Mouse (Mus musculus) lung, embryonic 14.5 days (tissue): ENCODE measurements around the gene Pitpnm1. TPM values are rescaled to one million over a fixed set of nuclear protein-coding genes. Genes with fewer than 3 reads are reported as not detected.

Source experiments
- ATAC-seq: fragments of 200-750 bp; cut with Nextera tagmentation; 2 replicates; pipeline ENCODE4 v1.8.0; 2017; ENCODE audit warnings: mild to moderate bottlenecking, moderate TSS enrichment, moderate library complexity; ENCODE audit not compliant: insufficient read depth
- DNase-seq: peaks from one replicate; pipeline ENCODE4 v3.0.0-alpha.2; 2015
- H3K27ac ChIP-seq: fragments of 300-500 bp; sonication (generic); 2 replicates; pipeline ENCODE4 v1.5.1; 2014; ENCODE audit warnings: low read depth, mild to moderate bottlenecking, moderate library complexity
- H3K27me3 ChIP-seq: fragments of 300-500 bp; sonication (generic); 2 replicates; pipeline ENCODE4 v1.6.1; 2014; ENCODE audit warnings: low read length, control low read depth; ENCODE audit not compliant: insufficient read depth
- H3K36me3 ChIP-seq: fragments of 300-500 bp; sonication (generic); 2 replicates; pipeline ENCODE4 v1.6.1; 2014; ENCODE audit warnings: control low read depth; ENCODE audit not compliant: insufficient read depth
- H3K4me1 ChIP-seq: fragments of 300-500 bp; sonication (generic); 2 replicates; pipeline ENCODE4 v1.6.1; 2014; ENCODE audit warnings: antibody characterized with exemption, control low read depth; ENCODE audit not compliant: insufficient read depth
- H3K4me2 ChIP-seq: fragments of 300-500 bp; sonication (generic); 2 replicates; pipeline ENCODE4 v1.6.1; 2014; ENCODE audit warnings: mild to moderate bottlenecking
- H3K4me3 ChIP-seq: fragments of 300-500 bp; sonication (generic); 2 replicates; pipeline ENCODE4 v1.5.1; 2014; ENCODE audit warnings: low read depth, low read length
- H3K9ac ChIP-seq: fragments of 300-500 bp; sonication (generic); 2 replicates; pipeline ENCODE4 v1.6.1; 2014
- H3K9me3 ChIP-seq: fragments of 300-500 bp; sonication (generic); 2 replicates; pipeline ENCODE4 v1.6.1; 2016; ENCODE audit warnings: low read depth, low read length, control low read depth
- CTCF ChIP-seq: IDR thresholded peaks from 2 replicates; pipeline ENCODE4 v1.5.1; 2016; ENCODE audit warnings: antibody characterized with exemption, low read depth
- WGBS: fragments of 180-500 bp; shearing (Covaris S2); extraction: QIAGEN DNeasy Blood & Tissue Kit; methylation state at CpG from one replicate; pipeline ENCODE4 v1.1.7; 2014; 5-methylcytosine and 5-hydroxymethylcytosine counted together
- polyA plus RNA-seq: library from polyadenylated mRNA; unstranded; fragments of >200 nt; fragmentation: Nextera tagmentation; extraction: Ambion mirVana; gene quantifications from 2 replicates; pipeline ENCODE4 v1.2.1, GENCODE M21; 2014

Pitpnm1 gene
- polyA plus RNA-seq, 1 experiment from 2014 or later: 5.5 TPM

DNA sequence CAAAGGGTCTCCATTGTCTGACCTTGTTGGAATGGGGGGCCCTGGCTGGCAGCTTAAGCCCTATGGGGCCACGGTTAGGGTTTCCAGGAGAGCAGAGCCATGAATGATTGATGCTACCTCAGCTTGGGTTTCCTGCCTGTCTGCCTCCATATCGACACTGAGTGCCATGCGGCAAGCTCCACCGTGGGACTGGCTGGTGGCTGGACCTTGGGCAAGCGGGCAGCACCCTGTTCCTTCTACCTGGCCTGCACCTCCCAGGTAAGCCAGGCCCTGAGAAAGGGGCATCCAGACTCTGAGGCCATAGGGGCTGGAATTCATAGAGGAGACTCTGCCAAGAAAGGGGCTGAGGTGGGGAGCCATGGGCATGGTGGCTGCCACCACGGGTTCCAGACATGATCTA, 40.3 kb downstream of the Pitpnm1 start:
- DNase-seq: no peak
- no peaks in the 10 kb centered on the region for H3K4me1 ChIP-seq
- H3K27me3 ChIP-seq: no peaks in the 10 kb centered on the region
- WGBS: 74% methylated on average over 6 of the region's 6 CpGs
- no peak overlapping the region for H3K4me2 ChIP-seq
- no peaks in the 10 kb centered on the region for H3K36me3 ChIP-seq
- no peak overlapping the region for H3K9ac ChIP-seq
- H3K4me3 ChIP-seq: no peak overlapping the region
- no peak for TF ChIP-seq CTCF
- no peak for ATAC-seq
- H3K27ac ChIP-seq: no peak overlapping the region
- H3K9me3 ChIP-seq: no peaks in the 10 kb centered on the region

DNA sequence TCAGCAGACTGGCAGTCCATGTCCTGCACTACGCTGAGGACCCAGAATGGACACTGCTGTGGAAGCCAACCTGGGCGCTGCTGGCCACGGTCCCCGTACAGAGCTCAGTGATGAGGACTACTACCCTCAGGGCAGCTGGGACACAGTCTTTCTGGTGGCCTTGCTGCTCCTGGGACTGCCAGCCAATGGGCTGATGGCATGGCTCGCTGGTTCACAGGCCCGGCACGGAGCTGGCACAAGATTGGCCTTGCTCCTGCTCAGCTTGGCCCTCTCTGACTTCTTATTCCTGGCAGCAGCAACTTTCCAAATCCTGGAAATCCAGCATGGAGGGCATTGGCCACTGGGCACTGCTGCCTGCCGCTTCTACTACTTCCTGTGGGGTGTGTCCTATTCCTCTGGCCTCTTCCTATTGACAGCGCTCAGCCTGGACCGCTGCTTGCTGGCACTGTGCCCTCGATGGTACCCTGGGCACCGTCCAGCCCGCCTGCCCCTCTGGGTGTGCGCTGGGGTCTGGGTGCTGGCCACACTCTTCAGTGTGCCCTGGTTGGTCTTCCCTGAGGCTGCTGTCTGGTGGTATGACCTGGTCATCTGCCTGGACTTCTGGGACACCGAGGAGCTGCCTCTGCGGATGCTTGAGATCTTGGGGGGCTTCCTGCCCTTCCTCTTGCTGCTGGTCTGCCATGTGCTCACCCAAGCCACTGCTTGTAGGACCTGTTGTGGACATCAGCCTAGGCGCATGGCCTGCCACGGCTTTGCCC, 42.8 kb downstream of the Pitpnm1 start:
- Histone ChIP-seq H3K4me3 (no peak overlapping the region), H3K36me3 (no peaks in the 10 kb centered on the region), H3K27ac (no peak overlapping the region), H3K4me1 (no peaks in the 10 kb centered on the region), H3K4me2 (no peak overlapping the region), H3K9ac (no peak overlapping the region), H3K9me3 (no peaks in the 10 kb centered on the region), H3K27me3 (no peaks in the 10 kb centered on the region)
- ATAC-seq (no peak), DNase-seq (no peak)
- TF ChIP-seq CTCF: no peak
- 83% methylated on average over 18 of the region's 18 CpGs for WGBS

DNA sequence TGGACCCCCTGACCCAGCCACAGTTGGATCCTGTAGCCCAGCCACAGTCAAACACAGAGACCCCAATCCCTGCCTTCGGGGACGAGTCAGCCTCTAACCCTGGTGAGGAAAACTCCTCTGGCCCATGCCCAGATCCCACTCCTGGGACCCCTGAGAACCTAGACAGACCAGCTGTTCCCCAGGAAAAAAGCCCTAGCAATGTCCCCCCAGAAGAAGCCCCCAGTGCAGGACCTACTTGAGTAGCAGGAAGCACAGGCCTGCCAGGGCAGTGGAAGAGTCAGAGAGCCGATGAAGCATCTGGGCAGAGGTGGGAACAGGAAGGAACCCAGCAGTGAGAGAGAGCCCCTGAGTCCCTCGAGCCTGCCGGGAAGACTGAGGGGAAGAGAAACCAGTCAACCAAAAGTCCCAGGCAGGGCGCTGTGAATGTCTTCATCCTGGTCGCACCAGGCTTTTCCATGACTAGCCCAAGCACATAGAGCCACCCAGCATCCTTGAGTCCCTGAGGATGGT, 44.0 kb downstream of the Pitpnm1 start, which contains the start of gene Cabp4:
Gene Cabp4, minus strand, starts transcription at position 275 of the 510 bp plus-strand sequence.
- no peak for TF ChIP-seq CTCF
- DNase-seq: no peak
- H3K9me3 ChIP-seq: no peaks in the 10 kb centered on the region
- no peaks in the 10 kb centered on the region for H3K4me1 ChIP-seq
- H3K27ac ChIP-seq: no peak within 1 kb of the TSS
- H3K27me3 ChIP-seq: no peaks in the 10 kb centered on the region
- no peak within 1 kb of the TSS for H3K4me2 ChIP-seq
- H3K9ac ChIP-seq: no peak within 1 kb of the TSS; the same call in 1 of the 2 replicates
- ATAC-seq: no peak
- no peak within 1 kb of the TSS for H3K4me3 ChIP-seq
- WGBS: 71% methylated on average over 7 of the region's 7 CpGs
- H3K36me3 ChIP-seq: no peaks in the 10 kb centered on the region

DNA sequence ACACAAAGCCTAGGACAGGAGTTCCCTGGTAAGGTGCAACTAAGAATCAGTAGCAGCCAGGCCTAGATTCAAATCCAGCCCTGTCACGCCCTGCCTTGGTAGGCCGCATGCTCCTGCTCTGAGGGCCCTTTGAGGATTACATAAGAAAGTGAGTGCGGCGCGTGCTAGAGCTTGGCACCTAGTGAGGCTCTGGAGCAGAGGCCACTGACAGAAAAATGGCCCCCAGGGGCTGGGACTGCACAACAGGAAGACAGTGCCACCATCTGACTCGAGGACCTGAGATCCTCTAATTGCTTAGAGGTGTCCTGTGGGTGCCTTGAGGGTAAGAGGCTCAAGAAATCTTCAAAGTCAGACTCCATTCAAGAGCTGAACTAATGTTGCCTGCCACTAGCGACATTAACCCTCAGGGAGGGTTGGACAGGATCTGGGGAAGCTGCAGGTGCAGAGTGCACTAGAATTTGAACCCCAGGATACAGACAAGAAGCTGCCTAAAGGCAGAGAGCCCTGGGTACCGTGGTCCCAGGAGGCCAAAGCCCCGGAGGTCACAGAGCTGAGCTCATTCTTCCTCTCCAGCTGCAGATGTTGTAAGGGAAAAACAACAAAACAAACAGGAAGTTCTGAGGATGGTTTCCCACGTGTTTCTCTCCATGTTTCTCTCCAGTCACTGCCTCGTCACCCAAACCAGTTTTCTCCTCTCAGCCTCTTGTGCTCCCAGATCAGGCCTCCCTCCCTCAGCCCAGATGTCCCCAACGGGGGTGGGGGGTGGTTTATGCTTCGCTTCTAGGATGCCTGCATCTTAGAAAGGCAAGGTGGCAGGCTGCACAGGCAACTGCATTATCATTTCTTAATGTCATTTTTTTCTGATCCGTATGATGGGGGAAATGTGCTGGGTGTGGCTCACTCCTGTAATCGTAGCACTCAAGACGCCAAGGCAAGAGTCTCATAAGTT, 45.0 kb downstream of the Pitpnm1 start:
- H3K9ac ChIP-seq: no peak overlapping the region
- H3K36me3 ChIP-seq: peaks cover under 1% of the 10 kb centered on the region; the same call in 1 of the 2 replicates
- no peaks in the 10 kb centered on the region for H3K9me3 ChIP-seq
- no peak for TF ChIP-seq CTCF
- H3K4me1 ChIP-seq: peaks cover 5% of the 10 kb centered on the region
- H3K4me2 ChIP-seq: no peak overlapping the region
- WGBS: 77% methylated on average over 16 of the region's 16 CpGs
- no peaks in the 10 kb centered on the region for H3K27me3 ChIP-seq
- DNase-seq (no peak), ATAC-seq (no peak)
- no peak overlapping the region for H3K4me3 ChIP-seq
- H3K27ac ChIP-seq: no peak overlapping the region

DNA sequence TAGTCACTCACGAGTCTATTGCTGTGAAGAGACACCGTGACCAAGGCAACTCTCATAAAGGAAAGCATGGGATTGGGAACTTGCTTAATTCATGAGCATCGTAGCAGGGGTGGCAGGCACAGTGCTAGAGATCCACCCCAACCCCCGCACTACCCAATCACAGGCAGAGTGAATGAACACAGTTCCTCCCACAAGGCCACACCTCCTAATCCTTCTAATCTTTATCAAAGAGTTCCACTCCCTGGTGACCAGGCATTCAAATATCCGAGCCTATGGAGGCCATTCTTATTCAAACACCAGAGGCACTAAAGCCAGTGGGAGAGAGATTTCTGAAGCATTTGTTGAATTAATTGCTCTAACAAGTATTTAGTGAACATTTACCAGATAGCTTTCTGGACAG, 46.1 kb downstream of the Pitpnm1 start:
- H3K4me2 ChIP-seq: no peak overlapping the region
- no peak overlapping the region for H3K4me3 ChIP-seq
- ATAC-seq (no peak), DNase-seq (no peak)
- peaks cover 5% of the 10 kb centered on the region for H3K4me1 ChIP-seq
- H3K9me3 ChIP-seq: no peaks in the 10 kb centered on the region
- 85% methylated on average over 5 of the region's 5 CpGs for WGBS
- no peaks in the 10 kb centered on the region for H3K27me3 ChIP-seq
- no peak overlapping the region for H3K27ac ChIP-seq
- no peak overlapping the region for H3K9ac ChIP-seq
- TF ChIP-seq CTCF: no peak
- peaks cover 12% of the 10 kb centered on the region for H3K36me3 ChIP-seq

DNA sequence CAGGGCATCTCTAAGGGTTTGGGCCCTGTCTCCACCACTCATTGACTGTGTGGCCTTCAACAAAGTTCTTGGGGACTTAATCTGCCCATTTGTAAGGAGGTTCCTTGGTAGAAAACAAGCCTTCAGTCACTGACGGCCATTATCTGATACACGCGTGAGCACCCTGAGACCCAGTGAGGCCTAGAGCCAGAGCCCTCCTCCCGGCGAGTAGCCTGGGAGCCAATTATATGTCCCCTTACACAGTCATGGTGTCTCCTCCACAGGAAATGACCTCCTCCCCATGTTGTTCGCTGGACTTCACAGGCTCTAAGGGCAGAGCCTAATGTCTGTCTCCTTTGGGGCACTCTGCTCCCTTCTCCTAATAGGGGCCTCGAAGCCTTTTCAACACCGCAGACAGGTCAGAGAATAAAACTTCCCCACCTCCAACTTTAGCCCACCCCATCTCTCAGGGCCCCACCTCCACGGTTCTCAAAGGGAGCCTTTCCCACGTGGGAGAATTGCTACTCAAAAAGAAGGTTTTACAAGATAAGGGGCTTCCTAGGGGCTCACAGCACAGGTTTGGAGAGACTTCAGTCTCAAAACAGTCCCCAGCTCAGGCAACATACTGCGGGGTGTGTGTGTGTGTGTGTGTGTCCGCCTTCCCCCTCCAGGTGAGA, 46.7 kb downstream of the Pitpnm1 start:
- ATAC-seq (no peak), DNase-seq (no peak)
- Histone ChIP-seq H3K4me1 (peaks cover 5% of the 10 kb centered on the region), H3K9me3 (no peaks in the 10 kb centered on the region), H3K9ac (no peak overlapping the region), H3K27ac (no peak overlapping the region), H3K4me2 (no peak overlapping the region), H3K36me3 (peaks cover 17% of the 10 kb centered on the region), H3K27me3 (no peaks in the 10 kb centered on the region), H3K4me3 (no peak overlapping the region)
- no peak for TF ChIP-seq CTCF
- whole genome bisulfite sequencing: 66% methylated on average over 12 of the region's 12 CpGs
